Mouse (Mus musculus) inflammation-experienced regulatory T-cells, adult 6 months (primary cell): ENCODE data around the gene Atp6v0b. TPM values are rescaled to one million over a fixed set of nuclear protein-coding genes. Genes with fewer than 3 reads are reported as not detected.

ENCODE experiments used
- ATAC-seq: one replicate; pipeline ENCODE4 v1.8.0; 2017
- polyA plus RNA-seq, 3 experiments: library from polyadenylated mRNA; unstranded; fragments of 100-300 nt; shearing (Covaris generic); gene quantifications; one replicate each; pipeline ENCODE4 v1.2.1; 2017

The Atp6v0b gene
- 100 to 1,000 TPM in 1 of 3 experiments, 10 to 100 TPM in 2; 75.7 to 115 (median 83.2) TPM for polyA plus RNA-seq

GRCm38 (mm10) chr4:117887133-117887532 lies at the start of gene Atp6v0b:
Atp6v0b (minus strand) TSS chr4:117887333.
- ATAC-seq = peak; percentile 88

GRCm38 (mm10) chr4:117934081-117934480 lies 46.9 kb upstream of the Atp6v0b start:
- ATAC-seq = no peak

- no peak for ATAC-seq
Measured at GRCm38 (mm10) chr4:117933248-117933647, 46.1 kb upstream of the Atp6v0b start.

GRCm38 (mm10) chr4:117929391-117929881 lies 42.3 kb upstream of the Atp6v0b start, which contains the start of gene Artn:
Artn (minus strand) TSS chr4:117929763.
- no peak for ATAC-seq

- no peak for ATAC-seq
Measured at GRCm38 (mm10) chr4:117928699-117929241, 41.6 kb upstream of the Atp6v0b start.

- no peak for ATAC-seq
Measured at GRCm38 (mm10) chr4:117928234-117928633, 41.1 kb upstream of the Atp6v0b start.

- no peak for ATAC-seq
Measured at GRCm38 (mm10) chr4:117926545-117927482, 39.7 kb upstream of the Atp6v0b start.

GRCm38 (mm10) chr4:117924916-117925315 lies 37.8 kb upstream of the Atp6v0b start:
- ATAC-seq = no peak

- ATAC-seq = no peak
Measured at GRCm38 (mm10) chr4:117923450-117923849, 36.3 kb upstream of the Atp6v0b start.

GRCm38 (mm10) chr4:117921358-117921757 lies 34.2 kb upstream of the Atp6v0b start:
- ATAC-seq = no peak

- ATAC-seq = no peak
Measured at GRCm38 (mm10) chr4:117918762-117919161, 31.6 kb upstream of the Atp6v0b start.

- no peak for ATAC-seq
Measured at GRCm38 (mm10) chr4:117918261-117918660, 31.1 kb upstream of the Atp6v0b start.

- no peak for ATAC-seq
Measured at GRCm38 (mm10) chr4:117917847-117918246, 30.7 kb upstream of the Atp6v0b start.

- no peak for ATAC-seq
Measured at GRCm38 (mm10) chr4:117917402-117917801, 30.3 kb upstream of the Atp6v0b start.

GRCm38 (mm10) chr4:117916386-117916785 lies 29.3 kb upstream of the Atp6v0b start:
- no peak for ATAC-seq

- ATAC-seq = peak; percentile 3
Measured at GRCm38 (mm10) chr4:117915489-117916105, 28.5 kb upstream of the Atp6v0b start.

- ATAC-seq = peak; percentile 92
Measured at GRCm38 (mm10) chr4:117914591-117915442, 27.7 kb upstream of the Atp6v0b start, which contains the start of gene Ipo13. Ipo13 (minus strand) TSS chr4:117914999.

- no peak for ATAC-seq
Measured at GRCm38 (mm10) chr4:117914031-117914430, 26.9 kb upstream of the Atp6v0b start.

- ATAC-seq = no peak
Measured at GRCm38 (mm10) chr4:117913421-117913820, 26.3 kb upstream of the Atp6v0b start.

GRCm38 (mm10) chr4:117912685-117913273 lies 25.6 kb upstream of the Atp6v0b start:
- ATAC-seq = no peak

- ATAC-seq = no peak
Measured at GRCm38 (mm10) chr4:117912131-117912561, 25.0 kb upstream of the Atp6v0b start.
